10 mouse cellular contexts compared by ENCODE assay signal in the genomic region with DNA sequence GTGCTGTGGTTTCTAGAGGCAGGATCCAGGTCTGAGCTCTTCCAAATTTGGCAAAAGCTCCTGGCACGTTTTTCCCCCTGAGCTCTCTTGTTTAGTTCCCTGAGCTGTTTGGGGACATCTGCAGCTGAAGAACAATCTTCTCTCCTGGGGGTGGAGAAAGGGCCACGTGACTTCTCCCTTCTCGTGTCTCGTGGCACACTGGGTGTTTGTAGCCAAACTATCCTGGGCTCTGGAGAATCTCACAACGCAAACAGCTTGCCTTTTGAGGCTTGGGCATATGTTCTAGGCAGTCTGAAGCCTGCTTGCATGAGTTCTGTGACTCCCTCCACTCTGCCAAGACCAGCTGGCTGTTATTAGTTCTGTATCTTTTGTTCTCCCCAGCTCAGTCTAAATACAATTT.
DNase-seq lines count a peak whose midpoint lies in the region.
"Had no signal": no experiment of that assay in that cellular context is flagged by ENCODE, and none has a peak within 500 bp of the region (broad histone marks: within the 10 kb centered on the region; RNA-seq: fewer than 3 reads in every experiment).

No protein-coding gene starts in this region.

- peak overlapping the region; percentile 94 for H3K27ac ChIP-seq in macrophage
- H3K27ac ChIP-seq: embryonic facial prominence, embryonic 15.5 days; liver, embryonic 14.5 days had no signal

- WGBS in macrophage (ENCODE audit: missing documents) = 6% methylated on average over 5 of the region's 5 CpGs

- no peak overlapping the region for H3K4me3 ChIP-seq in macrophage (ENCODE audit: inconsistent target)
- H3K4me3 ChIP-seq: embryonic facial prominence, embryonic 15.5 days had no signal

- DNase-seq in cerebellum, postnatal 10 days = peak; percentile 62 to 67
- no peak for DNase-seq in cerebellum, postnatal 4 days (ENCODE audit: low spot score in 2 of 2)
- DNase-seq in urinary bladder, postnatal 14 days (ENCODE audit: low spot score) = peak; percentile 16
- DNase-seq in urinary bladder, adult 2 months (ENCODE audit: low spot score) = no peak
- peak; percentile 94 for DNase-seq in layer of hippocampus, adult 9-11 months
- peak; percentile 62 for DNase-seq in thymus, postnatal 0 days (ENCODE audit: low spot score)
- DNase-seq in neural tube, embryonic 10.5 days (ENCODE audit: extremely low spot score, low spot score) = no peak

- H3K36me3 ChIP-seq in macrophage (ENCODE audit: inconsistent target) = no peaks in the 10 kb centered on the region
- H3K36me3 ChIP-seq: embryonic facial prominence, embryonic 15.5 days had no signal

- H3K79me2 ChIP-seq in macrophage (ENCODE audit: inconsistent target) = no peaks in the 10 kb centered on the region

Comparison
In these comparisons a context has a peak if more than half of its experiments do, and no peak if none do; other contexts are left out.
1. DNase-seq: peak in cerebellum, postnatal 10 days (2 of 2), urinary bladder, postnatal 14 days (single experiment), layer of hippocampus, adult 9-11 months (single experiment) and thymus, postnatal 0 days (single experiment); none in cerebellum, postnatal 4 days (0 of 2), urinary bladder, adult 2 months (single experiment) and neural tube, embryonic 10.5 days (single experiment).